Mouse (Mus musculus): Measurements from ENCODE around the gene Ilk.

Gene Ilk

DNA sequence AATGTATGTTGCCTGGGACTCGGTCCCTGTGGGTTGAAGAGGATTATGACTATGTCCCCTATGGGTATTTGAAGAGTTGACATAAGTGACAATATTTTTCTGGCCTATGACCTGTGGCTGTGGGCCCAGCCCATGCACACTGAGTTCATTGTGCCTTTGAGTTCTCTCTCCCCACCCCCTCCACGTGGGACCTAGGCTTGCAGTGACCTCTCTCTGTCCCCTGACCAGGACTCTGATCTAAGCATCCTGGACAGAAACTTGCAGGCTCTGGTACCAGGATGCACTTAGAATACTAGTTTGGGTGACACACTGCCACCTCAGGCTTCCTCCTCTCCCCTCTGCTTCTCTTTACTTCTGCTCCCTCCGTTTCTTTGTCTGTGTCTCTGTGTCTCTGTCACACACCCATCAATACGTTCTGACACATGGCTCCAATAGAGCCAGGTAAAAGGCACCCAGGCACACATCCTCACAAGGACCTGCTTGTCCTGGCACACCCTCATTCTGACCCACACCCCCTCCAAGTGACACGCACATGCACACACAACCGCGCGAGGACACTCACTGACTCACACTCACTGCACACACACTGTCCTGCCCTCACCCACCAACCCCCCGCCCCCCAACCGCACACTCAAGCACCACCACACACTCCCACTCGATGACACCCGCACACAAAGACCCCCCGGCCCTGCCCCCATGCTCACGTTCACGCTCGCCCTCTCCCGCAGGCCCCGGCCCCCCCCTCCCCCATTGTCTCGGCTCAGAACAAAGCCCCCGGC is 50.3 kb downstream of the Ilk start:
- peak; percentile 57 to 59 for DNase-seq

DNA sequence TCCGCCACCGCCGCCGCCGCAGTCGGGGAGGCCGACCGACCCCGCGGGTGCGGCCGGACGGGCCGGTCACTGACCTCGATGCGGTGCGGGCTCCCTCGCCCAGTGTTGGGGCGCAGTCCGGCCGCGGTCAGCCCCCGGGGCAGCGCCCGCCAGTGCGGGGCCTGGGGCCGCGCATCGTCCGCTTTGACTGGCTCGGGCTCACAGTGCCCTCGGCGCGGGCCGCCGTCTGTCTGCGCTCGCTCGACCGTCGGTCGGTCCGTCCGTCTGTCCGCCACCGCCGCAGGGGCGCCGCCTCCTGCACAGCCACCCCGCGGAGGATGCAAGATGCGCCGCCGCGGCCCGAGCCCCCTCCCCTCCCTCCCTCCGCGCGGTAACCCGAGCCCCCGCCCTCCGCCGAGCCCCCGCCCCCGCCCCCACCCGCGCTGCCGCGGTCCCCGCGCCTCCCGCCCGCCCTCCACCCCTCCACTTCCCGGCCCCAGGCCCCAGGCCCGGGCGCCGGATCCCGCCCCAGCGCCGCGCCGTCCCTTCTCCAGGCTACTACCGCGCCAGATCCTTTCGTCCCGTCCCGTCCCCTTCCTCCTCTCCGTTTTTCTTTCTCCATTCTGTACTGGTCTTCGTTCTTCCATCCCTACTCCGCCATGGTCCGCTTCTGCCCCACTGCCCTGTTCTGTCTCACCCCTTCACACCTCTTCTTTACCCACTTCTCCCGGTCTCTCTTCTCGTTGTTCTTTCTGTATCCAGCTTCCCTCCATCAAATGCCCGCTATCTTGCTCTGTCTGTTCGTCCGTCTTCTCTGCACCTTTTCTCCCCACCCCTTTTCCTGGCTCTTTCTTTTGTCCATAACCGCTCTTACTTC is 51.1 kb downstream of the Ilk start, which contains the start of gene Dchs1:
Dchs1 (minus strand) TSS at position 370 of the 856 bp plus-strand sequence.
- peak; percentile 72 to 77 for DNase-seq

DNA sequence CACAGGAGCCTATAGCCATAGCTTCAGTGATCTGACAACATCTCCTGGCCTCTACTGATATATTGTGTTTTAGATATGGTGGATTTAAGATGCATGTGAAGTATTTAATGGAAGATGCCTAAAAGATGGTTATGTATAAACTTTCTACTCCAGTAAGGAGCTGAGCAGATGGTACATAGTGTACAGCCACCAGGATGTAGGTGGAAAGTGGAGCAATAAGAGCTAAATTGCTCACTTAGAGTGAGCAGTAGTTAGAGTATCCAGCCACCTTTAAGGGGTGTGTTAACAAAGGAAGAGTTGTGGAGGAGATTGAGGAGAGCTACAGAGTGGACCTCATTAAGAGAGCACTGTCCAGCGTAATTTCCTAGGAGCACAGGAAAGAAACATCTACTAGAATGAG is 54.8 kb downstream of the Ilk start:
- no peak for DNase-seq
